ENCODE assay signal across 8 mouse cellular contexts in the genomic region with DNA sequence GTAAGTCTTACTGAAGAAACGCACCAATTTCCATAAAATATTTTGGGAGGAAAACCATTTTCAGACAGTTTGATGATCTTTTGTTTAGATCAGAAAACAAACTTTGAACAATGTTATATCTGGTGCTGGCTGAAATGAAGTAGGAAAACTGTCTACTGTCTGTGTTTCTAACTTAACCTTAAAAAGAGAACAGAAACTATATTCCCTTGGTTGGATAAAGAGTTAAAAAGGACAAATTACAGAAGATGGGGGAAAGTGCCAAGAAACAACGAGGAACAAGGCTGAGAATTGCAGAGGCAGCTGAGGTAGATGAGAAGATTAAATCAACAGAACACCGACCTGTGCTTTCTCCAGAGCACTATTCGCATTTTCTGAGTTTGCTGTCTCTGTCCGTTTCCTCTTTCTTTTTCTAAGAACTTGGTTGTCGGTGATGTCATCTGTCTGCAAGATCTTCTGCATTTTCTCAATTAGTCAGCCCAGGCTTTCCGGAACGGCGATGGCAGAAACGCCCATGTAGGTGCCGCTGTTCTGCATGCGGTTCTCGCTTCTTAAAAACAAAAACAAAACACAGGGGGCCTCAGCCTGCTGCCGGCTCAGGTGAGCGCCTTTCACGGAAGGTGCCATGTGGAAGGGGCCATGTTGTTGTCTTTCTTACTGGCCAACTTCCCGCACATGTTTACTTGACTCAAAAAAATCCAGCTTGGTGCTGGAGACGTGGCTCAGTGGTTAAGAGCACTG. TPM values are rescaled to one million over a fixed set of nuclear protein-coding genes. Genes with fewer than 3 reads are reported as not detected.
A peak's percentile ranks its signal among the peaks of the same experiment; 100 is the strongest.
DNase-seq lines count a peak whose midpoint lies in the region; ATAC-seq and TF ChIP-seq lines count a peak whose summit lies in the region.

No protein-coding gene starts in this region.

- no peak overlapping the region for H3K27ac ChIP-seq in neural tube, embryonic 11.5 days (ENCODE audit: low read depth, low read length)
- H3K27ac ChIP-seq in bone marrow macrophage, adult 2 months (ENCODE audit: insufficient read depth, low read depth, low read length), result peak overlapping the region; percentile 62
- H3K27ac ChIP-seq in liver, embryonic 15.5 days (replicated peaks), result no peak overlapping the region
- H3K27ac ChIP-seq in neural tube, embryonic 15.5 days (replicated peaks), result no peak overlapping the region

- peak overlapping the region; percentile 12; the same call in 1 of the 2 replicates for H3K4me2 ChIP-seq in neural tube, embryonic 11.5 days (ENCODE audit: low read depth)
- peak overlapping the region; percentile 16 for H3K4me2 ChIP-seq in liver, embryonic 15.5 days
- peak overlapping the region; percentile 39 for H3K4me2 ChIP-seq in neural tube, embryonic 15.5 days

- WGBS in neural tube, embryonic 11.5 days, result 29% methylated on average over 18 of the region's 18 CpGs
- 7% methylated on average over 18 of the region's 18 CpGs for WGBS in liver, embryonic 15.5 days (ENCODE audit: insufficient replicate concordance)
- 28% methylated on average over 18 of the region's 18 CpGs for WGBS in neural tube, embryonic 15.5 days

- no peak overlapping the region for H3K9ac ChIP-seq in neural tube, embryonic 11.5 days (ENCODE audit: low read length)
- no peak overlapping the region for H3K9ac ChIP-seq in liver, embryonic 15.5 days
- no peak overlapping the region for H3K9ac ChIP-seq in neural tube, embryonic 15.5 days (replicated peaks)

- DNase-seq in neural tube, embryonic 11.5 days (ENCODE audit: low spot score), result no peak
- DNase-seq in neural tube, embryonic 10.5 days (ENCODE audit: extremely low spot score, low spot score), result no peak
- peak; percentile 54 to 69 for DNase-seq in heart, adult 18-20 months
- DNase-seq in kidney, adult 9 months, result peak; percentile 22

- H3K27me3 ChIP-seq in neural tube, embryonic 11.5 days (ENCODE audit: control insufficient read depth, insufficient read depth, low read length), result no peaks in the 10 kb centered on the region
- no peaks in the 10 kb centered on the region for H3K27me3 ChIP-seq in liver, embryonic 15.5 days
- no peaks in the 10 kb centered on the region for H3K27me3 ChIP-seq in neural tube, embryonic 15.5 days (replicated peaks)

- no peak for TF ChIP-seq CTCF in bone marrow macrophage, adult 2 months (IDR thresholded peaks at IDR 0.05; ENCODE audit: low read depth, low read length)

- H3K9me3 ChIP-seq in neural tube, embryonic 11.5 days (ENCODE audit: control insufficient read depth, low read length), result no peaks in the 10 kb centered on the region
- no peaks in the 10 kb centered on the region for H3K9me3 ChIP-seq in liver, embryonic 15.5 days (replicated peaks)
- no peaks in the 10 kb centered on the region for H3K9me3 ChIP-seq in neural tube, embryonic 15.5 days (replicated peaks)

- no peak for ATAC-seq in neural tube, embryonic 11.5 days (ENCODE audit: insufficient read depth, low FRiP score, low TSS enrichment)
- ATAC-seq in liver, embryonic 15.5 days (ENCODE audit: insufficient read depth), result no peak
- ATAC-seq in neural tube, embryonic 15.5 days (ENCODE audit: low FRiP score), result no peak
- no peak for ATAC-seq in erythroid progenitor cell, adult 5-6 weeks (replicated peaks; ENCODE audit: low FRiP score, poor library complexity, severe bottlenecking)

- H3K36me3 ChIP-seq in neural tube, embryonic 11.5 days (ENCODE audit: control insufficient read depth, insufficient read depth, low read length), result no peaks in the 10 kb centered on the region
- H3K36me3 ChIP-seq in liver, embryonic 15.5 days (replicated peaks), result no peaks in the 10 kb centered on the region
- H3K36me3 ChIP-seq in neural tube, embryonic 15.5 days, result no peaks in the 10 kb centered on the region

- no peak for TF ChIP-seq POLR2A in bone marrow macrophage, adult 2 months (IDR thresholded peaks at IDR 0.05; ENCODE audit: borderline replicate concordance, low read depth, low read length)

- H3K4me1 ChIP-seq in neural tube, embryonic 11.5 days (ENCODE audit: control insufficient read depth, insufficient read depth, low read length), result no peaks in the 10 kb centered on the region
- peaks cover 5% of the 10 kb centered on the region for H3K4me1 ChIP-seq in bone marrow macrophage, adult 2 months (ENCODE audit: control insufficient read depth, insufficient read depth, low read length)
- no peaks in the 10 kb centered on the region for H3K4me1 ChIP-seq in liver, embryonic 15.5 days (replicated peaks)
- no peaks in the 10 kb centered on the region for H3K4me1 ChIP-seq in neural tube, embryonic 15.5 days

- no peak overlapping the region for H3K4me3 ChIP-seq in neural tube, embryonic 11.5 days (ENCODE audit: low read depth, low read length)
- H3K4me3 ChIP-seq in bone marrow macrophage, adult 2 months (ENCODE audit: insufficient read depth, low read length), result peak overlapping the region; percentile 52
- 0 out of 2 replicates have a peak overlapping the region, but pooled peaks have one; percentile 2 for H3K4me3 ChIP-seq in liver, embryonic 15.5 days (replicated peaks)
- no peak overlapping the region for H3K4me3 ChIP-seq in neural tube, embryonic 15.5 days (replicated peaks)

RNA-seq across cellular contexts. Expression of gene Bend6, which starts 24.3 kb away (rescaled TPM):
- 2.1 and 2.8 TPM in 2 replicates for polyA plus RNA-seq in neural tube, embryonic 11.5 days (2014; fragmentation: Nextera tagmentation; extraction: Ambion mirVana)
- polyA plus RNA-seq in bone marrow macrophage, adult 2 months (2012; ENCODE audit: insufficient read depth, insufficient read length, missing spikeins), result 0.42 and 1.2 TPM in 2 replicates
- total RNA-seq in heart, adult 18-20 months (2021), result 1 to 10 TPM; 1.9 to 2.0 TPM
- 0.41 and 0.50 TPM in 2 replicates for polyA plus RNA-seq in liver, embryonic 15.5 days (2015; fragmentation: Nextera tagmentation; extraction: Ambion mirVana)
- 65.4 and 71.6 TPM in 2 replicates for polyA plus RNA-seq in neural tube, embryonic 15.5 days (2015; fragmentation: Nextera tagmentation; extraction: Ambion mirVana)
- total RNA-seq in erythroid progenitor cell, adult 5-6 weeks (2015; ENCODE audit: low replicate concordance), result 3.4 TPM in 1 of 2 replicates, not detected in the other
- not detected in 2 replicates for total RNA-seq in erythroid progenitor cell, adult 5-6 weeks (2017; ENCODE audit: low replicate concordance)

RNA-seq across cellular contexts. Expression of gene Dst, which starts 24.8 kb away (rescaled TPM):
- polyA plus RNA-seq in neural tube, embryonic 11.5 days (2014; fragmentation: Nextera tagmentation; extraction: Ambion mirVana), result 42.2 and 46.2 TPM in 2 replicates
- 8.0 and 8.5 TPM in 2 replicates for polyA plus RNA-seq in bone marrow macrophage, adult 2 months (2012; ENCODE audit: insufficient read depth, insufficient read length, missing spikeins)
- total RNA-seq in heart, adult 18-20 months (2021), result 100 to 1,000 TPM; 378 TPM
- 5.9 and 6.9 TPM in 2 replicates for polyA plus RNA-seq in liver, embryonic 15.5 days (2015; fragmentation: Nextera tagmentation; extraction: Ambion mirVana)
- polyA plus RNA-seq in neural tube, embryonic 15.5 days (2015; fragmentation: Nextera tagmentation; extraction: Ambion mirVana), result 36.0 and 38.0 TPM in 2 replicates
- total RNA-seq in erythroid progenitor cell, adult 5-6 weeks (2015; ENCODE audit: low replicate concordance), result 1.7 and 1.8 TPM in 2 replicates
- 1.7 and 2.4 TPM in 2 replicates for total RNA-seq in erythroid progenitor cell, adult 5-6 weeks (2017; ENCODE audit: low replicate concordance)

Comparison
In these comparisons a context has a peak if more than half of its experiments do, and no peak if none do; other contexts are left out.
1. RNA of gene Bend6, which starts 24.3 kb away (polyA plus RNA-seq): 65.4 to 71.6 TPM in neural tube, embryonic 15.5 days; 2.1 to 2.8 TPM in neural tube, embryonic 11.5 days, 0.41 to 0.50 TPM in liver, embryonic 15.5 days and 0.42 to 1.2 TPM in bone marrow macrophage, adult 2 months; every median in the first group is over 10 times any median in the second.
2. DNase-seq: peak in heart, adult 18-20 months (2 of 2) and kidney, adult 9 months (single experiment); none in neural tube, embryonic 11.5 days (single experiment) and neural tube, embryonic 10.5 days (single experiment).
3. H3K4me3 ChIP-seq: peak in bone marrow macrophage, adult 2 months (single experiment) and liver, embryonic 15.5 days (single experiment); none in neural tube, embryonic 11.5 days (single experiment) and neural tube, embryonic 15.5 days (single experiment).
4. Peak in every context shown above with its lines, with median percentiles within 50 percentile points of each other: H3K4me2 ChIP-seq.